Mouse (Mus musculus) cortical plate, adult 2 months (tissue): ENCODE results near the gene Pign.

Source experiments
- CTCF ChIP-seq: fragments of 200-500 bp; IDR thresholded peaks from 2 replicates; pipeline ENCODE4 v1.5.1; 2011; ENCODE audit warnings: mild to moderate bottlenecking, control low read depth, low read length; ENCODE audit not compliant: insufficient read depth; ENCODE audit errors: extremely low read depth
- POLR2A ChIP-seq: fragments of 200-500 bp; IDR thresholded peaks from 2 replicates; pipeline ENCODE4 v1.6.1; 2011; ENCODE audit warnings: mild to moderate bottlenecking, low read length, control low read depth; ENCODE audit not compliant: insufficient read depth; ENCODE audit errors: extremely low read depth

- TF ChIP-seq POLR2A (no peak), CTCF (no peak)
Observed at GRCm38 (mm10) chr1:105582800-105583199, 80.7 kb downstream of the Pign start.
